Mouse (Mus musculus): ENCODE measurements around the gene Dio2. TPM values are rescaled to one million over a fixed set of nuclear protein-coding genes. Genes with fewer than 3 reads are reported as not detected.
A peak's percentile ranks its signal among the peaks of the same experiment; 100 is the strongest.

Dio2 gene
- total RNA-seq (2021) = 100 to 1,000 TPM in 1 of 2 experiments, 10 to 100 TPM in 1; 74.9 to 101 TPM

GRCm38 (mm10) chr12:90738388-90739223 lies at the start of gene Dio2:
Dio2 (minus strand) TSS chr12:90738438.
- intact Hi-C loops (cut with DNase I) = loop anchor here (2.0 to 5.0 kb wide), 3 partner anchors 171 to 576 kb away; no protein-coding TSS in a partner anchor
- peak in 1 of 2 experiments; percentile 39 for DNase-seq (ENCODE audit: low spot score in 2 of 2)

DNA sequence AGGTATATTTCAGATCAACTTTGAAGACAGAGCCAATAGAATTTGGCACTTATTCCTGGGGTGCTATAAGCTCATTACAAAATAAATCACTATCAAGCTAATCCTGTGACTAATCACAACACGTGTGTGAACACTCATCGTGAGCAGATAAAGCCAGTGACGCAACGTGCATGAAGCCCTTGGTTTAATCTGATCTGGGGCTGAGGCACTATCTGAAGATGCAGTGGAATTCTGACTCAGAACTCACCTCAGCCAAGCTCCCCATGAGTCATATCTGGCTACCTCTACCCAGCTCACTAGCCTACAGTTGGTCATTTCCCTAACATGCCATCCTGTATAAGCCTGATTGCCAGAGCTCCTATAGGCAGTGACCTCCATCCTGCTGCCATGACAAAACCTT lies 43.2 kb upstream of the Dio2 start:
- intact Hi-C loops (cut with DNase I) = no loop called here
- DNase-seq (ENCODE audit: low spot score in 2 of 2) = no peak

- intact Hi-C loops (cut with DNase I) = no loop called here
These were observed 6.5 kb upstream of the Dio2 start for GRCm38 (mm10) chr12:90744752-90745151.

DNA sequence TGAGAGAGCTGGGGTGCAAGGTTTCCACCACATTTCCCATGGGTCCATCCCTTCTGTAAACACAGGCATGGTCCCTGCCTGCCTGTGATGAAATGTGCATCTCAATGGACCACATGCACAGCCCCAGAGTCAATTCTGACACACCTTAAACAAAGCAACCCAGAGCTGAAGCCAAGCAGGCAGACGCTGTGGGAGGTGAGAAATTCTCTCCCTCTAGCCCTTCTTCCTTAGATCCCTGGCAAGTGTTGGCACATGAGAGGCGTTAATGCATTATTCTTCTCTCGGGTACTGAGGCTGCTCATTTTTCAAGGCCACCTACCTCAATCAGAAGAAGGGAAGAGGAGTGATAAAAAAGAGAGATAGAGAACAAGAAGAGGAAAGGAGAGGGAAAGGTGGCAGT lies 5.4 kb upstream of the Dio2 start:
- DNase-seq (ENCODE audit: low spot score in 2 of 2) = peak in 1 of 2 experiments; percentile 69
- intact Hi-C loops (cut with DNase I) = no loop called here

More at GRCm38 (mm10) chr12:90744752-90745151, 6.5 kb upstream of the Dio2 start:
- no peak for DNase-seq (ENCODE audit: low spot score in 2 of 2)

DNA sequence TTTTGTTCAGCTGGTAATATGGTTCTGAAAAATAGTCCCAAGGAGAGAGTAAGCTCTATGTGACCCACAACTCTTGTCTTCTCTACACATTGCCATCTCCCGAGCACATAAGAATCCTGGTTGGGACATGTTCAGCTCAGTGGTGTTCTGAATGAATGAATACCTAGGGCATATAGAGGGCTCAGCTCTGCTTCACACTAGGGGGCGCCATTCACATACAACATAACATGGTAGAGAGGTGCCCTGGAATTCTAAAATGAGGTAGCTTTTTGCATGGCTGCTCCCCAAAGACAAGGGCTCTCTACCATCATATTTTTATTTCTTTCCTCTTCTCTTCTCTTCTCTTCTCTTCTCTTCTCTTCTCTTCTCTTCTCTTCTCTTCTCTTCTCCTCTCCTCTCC lies 2.2 kb upstream of the Dio2 start:
- DNase-seq (ENCODE audit: low spot score in 2 of 2) = peak; percentile 71 to 88
- intact Hi-C loops (cut with DNase I) = loop anchor here (2.0 kb wide), 1 partner anchor 346 kb away; no protein-coding TSS in a partner anchor

DNA sequence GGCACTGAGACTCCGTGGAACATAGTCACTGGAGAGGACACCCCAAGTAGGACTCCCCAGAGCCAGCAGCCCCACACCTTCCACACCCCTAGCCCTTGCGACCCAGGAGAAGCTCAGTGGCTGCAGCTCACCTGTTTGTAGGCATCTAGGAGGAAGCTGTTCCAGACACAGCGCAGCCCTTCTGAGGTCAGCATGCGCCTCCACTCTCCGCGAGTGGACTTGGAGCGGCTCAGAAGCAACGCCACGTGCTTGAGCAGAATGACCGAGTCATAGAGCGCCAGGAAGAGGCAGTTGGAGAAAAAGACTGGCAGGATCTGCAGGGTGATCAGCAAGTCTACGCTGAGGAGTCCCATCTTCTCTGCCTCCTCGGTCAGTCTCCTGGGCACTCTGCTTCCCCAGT lies 306 bp downstream of the Dio2 start:
- intact Hi-C loops (cut with DNase I) = loop anchor here (2.0 to 5.0 kb wide), 3 partner anchors 171 to 577 kb away; no protein-coding TSS in a partner anchor

DNA sequence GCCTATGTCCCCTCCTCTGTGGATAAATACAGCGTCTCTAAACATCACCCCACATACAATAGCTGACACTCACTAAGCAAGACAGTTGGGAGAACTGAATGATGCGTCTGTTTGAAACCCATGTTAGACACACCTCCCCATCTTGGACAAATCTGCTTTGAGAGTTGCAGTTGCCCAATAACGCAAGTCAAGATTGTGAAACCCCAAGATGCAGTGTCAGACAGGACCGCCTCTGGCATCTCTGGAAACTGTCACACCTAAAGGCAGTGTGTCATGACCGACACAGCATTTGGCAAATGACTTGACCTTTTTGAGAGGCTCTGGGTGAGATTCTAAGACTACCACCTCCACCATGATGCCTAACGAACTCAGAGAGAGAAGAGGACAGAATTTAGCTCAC lies 2.8 kb downstream of the Dio2 start:
- DNase-seq (ENCODE audit: low spot score in 2 of 2) = no peak
- intact Hi-C loops (cut with DNase I) = loop anchor here (5.0 kb wide), 2 partner anchors 168 to 182 kb away; no protein-coding TSS in a partner anchor

More for the DNA sequence above, 306 bp downstream of the Dio2 start:
- no peak for DNase-seq (ENCODE audit: low spot score in 2 of 2)

DNA sequence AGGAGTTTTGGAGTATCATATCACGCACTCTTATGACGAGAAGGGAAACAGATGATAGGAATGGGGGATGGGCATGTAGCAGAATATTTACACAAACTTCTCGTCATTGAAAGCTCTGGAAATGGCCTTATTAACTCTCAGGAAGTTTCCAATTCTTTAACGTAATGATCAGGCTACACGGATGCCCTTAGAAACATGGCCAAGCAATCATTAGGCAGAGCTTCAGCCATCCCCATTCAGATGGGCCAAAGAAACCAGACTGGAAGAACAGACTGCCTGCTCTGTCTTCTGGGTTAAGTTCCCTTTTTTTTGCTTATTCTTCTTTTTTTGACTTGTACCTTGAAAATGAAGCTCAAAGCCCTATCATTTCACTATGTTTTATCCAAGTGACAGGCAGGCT lies 3.7 kb downstream of the Dio2 start:
- intact Hi-C loops (cut with DNase I) = no loop called here
- DNase-seq (ENCODE audit: low spot score in 2 of 2) = no peak

DNA sequence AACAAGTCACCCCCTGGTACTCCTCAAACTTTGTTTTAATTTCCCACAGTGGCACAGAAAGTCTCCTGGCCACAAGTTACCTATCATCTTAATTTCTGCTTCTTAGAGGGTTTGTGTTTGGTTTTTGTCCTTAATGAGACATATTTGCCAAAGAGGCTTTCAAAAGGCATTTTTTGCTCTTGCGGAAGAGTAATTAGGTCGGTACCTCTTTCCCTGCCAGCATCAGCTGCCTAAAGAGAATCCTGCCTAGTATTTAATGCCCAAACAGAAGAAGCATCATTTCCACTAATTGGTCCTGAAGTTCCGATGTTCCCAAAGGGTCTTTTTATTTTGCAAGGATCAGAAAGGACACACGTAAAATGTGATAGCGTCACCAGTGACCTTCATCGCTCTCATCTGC lies 4.5 kb downstream of the Dio2 start:
- intact Hi-C loops (cut with DNase I) = no loop called here
- DNase-seq (ENCODE audit: low spot score in 2 of 2) = peak in 1 of 2 experiments; percentile 19

GRCm38 (mm10) chr12:90729648-90730047 lies 8.6 kb downstream of the Dio2 start:
- intact Hi-C loops (cut with DNase I) = no loop called here
- peak; percentile 31 to 37 for DNase-seq (ENCODE audit: low spot score in 2 of 2)

GRCm38 (mm10) chr12:90725107-90725506 lies 13.1 kb downstream of the Dio2 start:
- intact Hi-C loops (cut with DNase I) = no loop called here
- DNase-seq (ENCODE audit: low spot score in 2 of 2) = no peak

- intact Hi-C loops (cut with DNase I) = no loop called here
- DNase-seq (ENCODE audit: low spot score in 2 of 2) = no peak
These were observed 13.6 kb downstream of the Dio2 start for GRCm38 (mm10) chr12:90724644-90725043.

GRCm38 (mm10) chr12:90694135-90694534 lies 44.1 kb downstream of the Dio2 start:
- no peak for DNase-seq (ENCODE audit: low spot score in 2 of 2)
- intact Hi-C loops (cut with DNase I) = no loop called here

Measured in left cerebral cortex, postnatal 25 days (tissue).